ENCODE assay signal across 8 mouse cellular contexts in genomic region chr9:98601156-98601836, GRCm38 (mm10). TPM values are rescaled to one million over a fixed set of nuclear protein-coding genes. Genes with fewer than 3 reads are reported as not detected.
A peak's percentile ranks its signal among the peaks of the same experiment; 100 is the strongest.
DNase-seq lines count a peak whose midpoint lies in the region; ATAC-seq and TF ChIP-seq lines count a peak whose summit lies in the region.

Gene Mrps22 (minus strand): TSS chr9:98601660.

- H3K27ac ChIP-seq in ES-Bruce4 (ENCODE audit: insufficient read depth, low read length) = no peak within 1 kb of the TSS
- peak within 1 kb of the TSS; percentile 65; the same call in 1 of the 2 replicates for H3K27ac ChIP-seq in forebrain, embryonic 12.5 days
- H3K27ac ChIP-seq in heart, postnatal 0 days (ENCODE audit: low read depth) = peak within 1 kb of the TSS; percentile 36; the same call in 1 of the 2 replicates
- H3K27ac ChIP-seq in liver, embryonic 16.5 days (ENCODE audit: low read length) = peak within 1 kb of the TSS; percentile 48
- H3K27ac ChIP-seq in neural tube, embryonic 13.5 days (replicated peaks) = peak within 1 kb of the TSS; percentile 13; the same call in 1 of the 2 replicates
- H3K27ac ChIP-seq in testis, adult 2 months (ENCODE audit: control insufficient read depth, insufficient read depth, low read depth, low read length) = peak within 1 kb of the TSS; percentile 46

- 0 out of 2 replicates have a peak, but pooled peaks cover 4% of the 10 kb centered on the region for H3K36me3 ChIP-seq in ES-Bruce4 (ENCODE audit: control insufficient read depth, insufficient read depth, low read length, poor library complexity, severe bottlenecking)
- peaks cover 16% of the 10 kb centered on the region for H3K36me3 ChIP-seq in forebrain, embryonic 12.5 days (replicated peaks)
- peaks cover 18% of the 10 kb centered on the region for H3K36me3 ChIP-seq in heart, postnatal 0 days (replicated peaks; ENCODE audit: control insufficient read depth, insufficient read depth, low read length)
- H3K36me3 ChIP-seq in liver, embryonic 16.5 days (ENCODE audit: control insufficient read depth, insufficient read depth) = peaks cover 10% of the 10 kb centered on the region; the same call in 1 of the 2 replicates
- peaks cover 27% of the 10 kb centered on the region for H3K36me3 ChIP-seq in neural tube, embryonic 13.5 days
- no peaks in the 10 kb centered on the region for H3K36me3 ChIP-seq in testis, adult 2 months (ENCODE audit: control insufficient read depth, insufficient read depth, low read length)

- no peak for TF ChIP-seq EP300 in ES-Bruce4 (IDR thresholded peaks at IDR 0.05; ENCODE audit: insufficient read depth, low read depth, low read length)
- no peak for TF ChIP-seq EP300 in heart, postnatal 0 days (IDR thresholded peaks at IDR 0.05; ENCODE audit: low read depth)

- H3K27me3 ChIP-seq in ES-Bruce4 (ENCODE audit: control insufficient read depth, insufficient read depth, low read length, poor library complexity, severe bottlenecking) = no peaks in the 10 kb centered on the region
- peaks cover 5% of the 10 kb centered on the region for H3K27me3 ChIP-seq in forebrain, embryonic 12.5 days
- H3K27me3 ChIP-seq in heart, postnatal 0 days (ENCODE audit: control insufficient read depth, insufficient read depth, low read length) = no peaks in the 10 kb centered on the region
- no peaks in the 10 kb centered on the region for H3K27me3 ChIP-seq in liver, embryonic 16.5 days (ENCODE audit: control insufficient read depth, insufficient read depth, low read depth, low read length)
- no peaks in the 10 kb centered on the region for H3K27me3 ChIP-seq in neural tube, embryonic 13.5 days
- H3K27me3 ChIP-seq in testis, adult 2 months (ENCODE audit: control insufficient read depth, insufficient read depth, low read length) = no peaks in the 10 kb centered on the region

- H3K9ac ChIP-seq in ES-Bruce4 (ENCODE audit: low read depth, poor library complexity, severe bottlenecking) = peak within 1 kb of the TSS; percentile 69
- H3K9ac ChIP-seq in forebrain, embryonic 12.5 days = peak within 1 kb of the TSS; percentile 79
- peak within 1 kb of the TSS; percentile 71 for H3K9ac ChIP-seq in heart, postnatal 0 days (replicated peaks; ENCODE audit: low read depth, low read length)
- H3K9ac ChIP-seq in liver, embryonic 16.5 days (ENCODE audit: low read depth, low read length) = peak within 1 kb of the TSS; percentile 84
- H3K9ac ChIP-seq in neural tube, embryonic 13.5 days = peak within 1 kb of the TSS; percentile 84

- H3K4me1 ChIP-seq in ES-Bruce4 (ENCODE audit: control insufficient read depth, insufficient read depth, low read length) = no peaks in the 10 kb centered on the region
- H3K4me1 ChIP-seq in forebrain, embryonic 12.5 days = peaks cover 12% of the 10 kb centered on the region
- H3K4me1 ChIP-seq in heart, postnatal 0 days (ENCODE audit: control insufficient read depth, insufficient read depth) = peaks cover 11% of the 10 kb centered on the region
- H3K4me1 ChIP-seq in liver, embryonic 16.5 days (ENCODE audit: control insufficient read depth, low read depth, low read length) = peaks cover 11% of the 10 kb centered on the region
- peaks cover 18% of the 10 kb centered on the region for H3K4me1 ChIP-seq in neural tube, embryonic 13.5 days (replicated peaks)
- H3K4me1 ChIP-seq in testis, adult 2 months (ENCODE audit: control insufficient read depth, insufficient read depth, low read length) = peaks cover 5% of the 10 kb centered on the region

- peak; percentile 63 for TF ChIP-seq POLR2A in ES-Bruce4 (IDR thresholded peaks at IDR 0.05; ENCODE audit: insufficient read depth, low read length)
- peak; percentile 85 for TF ChIP-seq POLR2A in testis, adult 2 months (IDR thresholded peaks at IDR 0.05; ENCODE audit: control insufficient read depth, low read depth, low read length)

- no peak for TF ChIP-seq CTCF in ES-Bruce4 (IDR thresholded peaks at IDR 0.05; ENCODE audit: low read depth, low read length)
- no peak for TF ChIP-seq CTCF in heart, postnatal 0 days (IDR thresholded peaks at IDR 0.05; ENCODE audit: low read depth)
- TF ChIP-seq CTCF in testis, adult 2 months (IDR thresholded peaks at IDR 0.05; ENCODE audit: control insufficient read depth, insufficient read depth, insufficient replicate concordance, low read depth, low read length) = no peak

- H3K4me2 ChIP-seq in forebrain, embryonic 12.5 days = peak within 1 kb of the TSS; percentile 96
- H3K4me2 ChIP-seq in heart, postnatal 0 days (ENCODE audit: low read depth, low read length) = peak within 1 kb of the TSS; percentile 89
- H3K4me2 ChIP-seq in liver, embryonic 16.5 days (ENCODE audit: low read depth, low read length) = peak within 1 kb of the TSS; percentile 82
- peak within 1 kb of the TSS; percentile 96 for H3K4me2 ChIP-seq in neural tube, embryonic 13.5 days

- peak within 1 kb of the TSS; percentile 94 for H3K4me3 ChIP-seq in ES-Bruce4 (ENCODE audit: low read depth, low read length)
- H3K4me3 ChIP-seq in forebrain, embryonic 12.5 days (replicated peaks) = peak within 1 kb of the TSS; percentile 88
- peak within 1 kb of the TSS; percentile 81 for H3K4me3 ChIP-seq in heart, postnatal 0 days (ENCODE audit: low read depth, low read length)
- peak within 1 kb of the TSS; percentile 76 for H3K4me3 ChIP-seq in liver, embryonic 16.5 days (ENCODE audit: low read depth, low read length)
- H3K4me3 ChIP-seq in neural tube, embryonic 13.5 days = peak within 1 kb of the TSS; percentile 95
- H3K4me3 ChIP-seq in testis, adult 2 months (ENCODE audit: control insufficient read depth, low read depth, low read length) = peak within 1 kb of the TSS; percentile 91

- peak; percentile 93 for ATAC-seq in forebrain, embryonic 12.5 days (ENCODE audit: low FRiP score)
- ATAC-seq in heart, postnatal 0 days (ENCODE audit: insufficient read depth, low read depth) = peak; percentile 89
- ATAC-seq in liver, embryonic 16.5 days (ENCODE audit: low read depth) = peak; percentile 90
- peak; percentile 94 for ATAC-seq in neural tube, embryonic 13.5 days (ENCODE audit: low read depth)

- no peaks in the 10 kb centered on the region for H3K9me3 ChIP-seq in ES-Bruce4 (replicated peaks; ENCODE audit: control insufficient read depth, insufficient read depth, low read length, poor library complexity, severe bottlenecking)
- H3K9me3 ChIP-seq in forebrain, embryonic 12.5 days = no peaks in the 10 kb centered on the region
- H3K9me3 ChIP-seq in heart, postnatal 0 days (replicated peaks; ENCODE audit: control insufficient read depth, low read length) = no peaks in the 10 kb centered on the region
- H3K9me3 ChIP-seq in liver, embryonic 16.5 days (replicated peaks; ENCODE audit: control insufficient read depth, low read length) = no peaks in the 10 kb centered on the region
- no peaks in the 10 kb centered on the region for H3K9me3 ChIP-seq in neural tube, embryonic 13.5 days

- DNase-seq in c-Kit-positive CD71-positive TER-119-positive erythroid progenitor cells, embryonic 14.5 days (ENCODE audit: low spot score) = peak; percentile 79
- DNase-seq in heart, postnatal 0 days (ENCODE audit: low spot score) = peak; percentile 86
- peak; percentile 80 to 87 for DNase-seq in kidney, postnatal 4 days

- WGBS in forebrain, embryonic 12.5 days = under 1% methylated on average over 44 of the region's 44 CpGs
- 1% methylated on average over 44 of the region's 44 CpGs for WGBS in heart, postnatal 0 days
- WGBS in liver, embryonic 16.5 days (ENCODE audit: insufficient replicate concordance) = under 1% methylated on average over 44 of the region's 44 CpGs
- under 1% methylated on average over 44 of the region's 44 CpGs for WGBS in neural tube, embryonic 13.5 days

RNA-seq across cellular contexts. Expression of gene Mrps22, which starts in this region (rescaled TPM):
- polyA plus RNA-seq in ES-Bruce4 (2011; ENCODE audit: insufficient read depth, insufficient read length, low read depth, missing spikeins) = 41.8 and 50.3 TPM in 2 replicates
- polyA plus RNA-seq in forebrain, embryonic 12.5 days (2016; fragmentation: Nextera tagmentation; extraction: Ambion mirVana) = 67.1 and 72.5 TPM in 2 replicates
- 54.1 and 63.3 TPM in 2 replicates for total RNA-seq in heart, postnatal 0 days (2014; rRNA removed; ENCODE audit: low replicate concordance)
- polyA plus RNA-seq in heart, postnatal 0 days (2015; fragmentation: Nextera tagmentation; extraction: Ambion mirVana) = 46.7 and 48.6 TPM in 2 replicates
- polyA plus RNA-seq in liver, embryonic 16.5 days (2015; fragmentation: Nextera tagmentation; extraction: Ambion mirVana) = 35.1 and 35.2 TPM in 2 replicates
- 58.8 and 70.1 TPM in 2 replicates for polyA plus RNA-seq in neural tube, embryonic 13.5 days (2015; fragmentation: Nextera tagmentation; extraction: Ambion mirVana)
- polyA plus RNA-seq in testis, adult 2 months (2012; rRNA removed) = 20.9 and 23.2 TPM in 2 replicates
